Mouse (Mus musculus) C2C12 (cell line): Measurements from ENCODE around the gene Gpr156. TPM values are rescaled to one million over a fixed set of nuclear protein-coding genes. Genes with fewer than 3 reads are reported as not detected.

Experiments used
- H3K27me3 ChIP-seq: one replicate; pipeline ENCODE4 v1.6.1; 2011; ENCODE audit not compliant: control insufficient read depth, insufficient read depth, insufficient read length
- H3K36me3 ChIP-seq: one replicate; pipeline ENCODE4 v1.6.1; 2011; ENCODE audit not compliant: control insufficient read depth, insufficient read depth
- H3K4me3 ChIP-seq: one replicate; pipeline ENCODE4 v1.5.1; 2011; ENCODE audit warnings: mild to moderate bottlenecking, control low read depth; ENCODE audit not compliant: poor library complexity, insufficient read depth, severe bottlenecking
- H3K79me2 ChIP-seq: one replicate; pipeline ENCODE4 v1.6.1; 2011; ENCODE audit not compliant: control insufficient read depth, insufficient read depth
- H3K79me3 ChIP-seq: one replicate; pipeline ENCODE4 v1.6.1; 2011; ENCODE audit warnings: low read depth, control low read depth
- H3ac ChIP-seq: one replicate; pipeline ENCODE3; 2011; ENCODE audit warnings: low read depth; ENCODE audit not compliant: control insufficient read depth, insufficient read length
- CEBPB ChIP-seq: IDR thresholded peaks from one replicate; pipeline ENCODE4 v1.6.1; 2011; ENCODE audit warnings: low read depth, mild to moderate bottlenecking, control low read depth, moderate library complexity
- CTCF ChIP-seq: IDR thresholded peaks from one replicate; pipeline ENCODE4 v1.5.1; 2011; ENCODE audit not compliant: control insufficient read depth, insufficient read depth, insufficient read length
- FOSL1 ChIP-seq: IDR thresholded peaks from one replicate; pipeline ENCODE4 v1.8.0; 2011; ENCODE audit warnings: mild to moderate bottlenecking, low read length; ENCODE audit not compliant: poor library complexity, insufficient read depth, severe bottlenecking
- MAX ChIP-seq: IDR thresholded peaks from one replicate; pipeline ENCODE4 v1.6.1; 2011; ENCODE audit warnings: mild to moderate bottlenecking, control low read depth
- MYOD1 ChIP-seq: IDR thresholded peaks from one replicate; pipeline ENCODE4 v1.6.1; 2011; ENCODE audit warnings: low read depth; ENCODE audit not compliant: control insufficient read depth, insufficient read length
- MYOG ChIP-seq: IDR thresholded peaks from one replicate; pipeline ENCODE4 v1.6.1; 2011; ENCODE audit not compliant: control insufficient read depth, insufficient read length; ENCODE audit errors: extremely low read depth
- USF1 ChIP-seq: IDR thresholded peaks from one replicate; pipeline ENCODE4 v1.6.1; 2011; ENCODE audit warnings: low read depth, mild to moderate bottlenecking, control low read depth, moderate library complexity
- polyA plus RNA-seq: library from polyadenylated mRNA; unstranded; fragments of >200 nt; fragmentation: generic; extraction: Trizol; gene quantifications from one replicate; pipeline ENCODE4 v1.2.1, GENCODE M21; 2012; ENCODE audit warnings: missing spikeins

Gene Gpr156
- polyA plus RNA-seq, 1 experiment: 0.02 TPM

DNA sequence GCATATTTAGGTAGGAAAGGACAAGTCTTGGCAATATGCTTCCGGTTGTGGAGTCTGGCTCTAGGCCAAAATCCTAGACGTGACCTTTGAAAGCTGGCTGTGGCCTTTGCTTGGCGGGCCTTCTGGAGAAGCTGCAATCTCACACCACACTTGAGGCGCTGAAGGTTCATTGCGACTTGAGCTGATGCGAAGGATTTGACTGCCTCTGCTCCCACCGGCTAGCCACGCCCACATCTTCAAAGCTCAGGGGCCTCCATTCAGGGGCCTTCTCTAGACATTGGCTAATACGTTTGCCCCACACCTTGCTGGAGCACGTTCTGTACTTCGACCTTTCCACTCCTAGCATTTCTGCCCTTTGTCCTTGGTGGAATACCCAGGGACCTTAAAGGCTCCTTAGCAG is 15.0 kb upstream of the Gpr156 start:
- Histone ChIP-seq H3ac (no peak overlapping the region), H3K36me3 (no peaks in the 10 kb centered on the region), H3K79me3 (no peaks in the 10 kb centered on the region), H3K4me3 (no peak overlapping the region), H3K79me2 (no peaks in the 10 kb centered on the region), H3K27me3 (no peaks in the 10 kb centered on the region)
- TF ChIP-seq MYOG (no peak), CTCF (no peak), MYOD1 (no peak), CEBPB (no peak), MAX (no peak), FOSL1 (no peak), USF1 (no peak)

DNA sequence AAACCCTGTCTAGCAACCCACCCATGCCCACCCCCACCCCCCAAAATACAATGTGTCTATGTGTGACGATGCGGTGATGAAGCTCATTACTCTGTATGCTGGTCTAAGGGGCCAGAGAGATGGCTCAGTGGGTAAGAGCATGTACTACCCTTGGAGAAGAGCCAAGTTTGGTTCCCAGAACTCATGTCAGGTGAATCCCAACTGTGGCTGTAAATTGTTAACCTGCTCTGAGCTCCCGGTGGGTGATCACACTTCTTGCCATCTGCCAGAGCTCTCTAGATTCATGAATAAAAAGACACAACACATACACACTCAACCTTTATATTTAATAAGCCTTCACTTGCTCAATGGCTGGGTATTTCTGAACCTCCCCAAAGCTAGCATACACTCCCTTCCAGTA is 9.8 kb upstream of the Gpr156 start:
- H3ac ChIP-seq: no peak overlapping the region
- no peaks in the 10 kb centered on the region for H3K79me2 ChIP-seq
- TF ChIP-seq CTCF (no peak), MAX (no peak), CEBPB (no peak), FOSL1 (no peak), MYOD1 (no peak), USF1 (no peak), MYOG (no peak)
- no peaks in the 10 kb centered on the region for H3K27me3 ChIP-seq
- no peak overlapping the region for H3K4me3 ChIP-seq
- no peaks in the 10 kb centered on the region for H3K79me3 ChIP-seq
- H3K36me3 ChIP-seq: no peaks in the 10 kb centered on the region

DNA sequence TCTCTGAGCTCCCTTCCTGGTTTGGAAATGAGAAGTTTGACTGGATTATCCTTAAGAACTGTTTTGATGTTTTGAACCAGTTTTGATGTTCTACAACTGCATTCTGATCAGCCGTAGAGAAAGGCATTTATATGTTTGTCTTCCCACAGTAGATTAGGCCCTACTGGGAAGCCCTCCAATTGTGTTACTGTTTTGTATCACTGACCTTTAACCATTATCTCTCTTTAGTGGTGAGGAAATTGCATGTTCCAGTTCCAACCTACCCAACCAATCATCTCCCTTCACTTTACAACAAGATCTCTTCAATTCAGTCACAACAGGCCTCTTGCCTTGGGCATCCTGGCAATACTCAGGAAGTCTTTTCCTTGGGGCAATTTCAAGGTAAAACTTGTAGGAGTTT is 5.2 kb upstream of the Gpr156 start:
- H3K79me3 ChIP-seq: no peaks in the 10 kb centered on the region
- no peaks in the 10 kb centered on the region for H3K79me2 ChIP-seq
- no peak overlapping the region for H3ac ChIP-seq
- no peaks in the 10 kb centered on the region for H3K36me3 ChIP-seq
- H3K27me3 ChIP-seq: no peaks in the 10 kb centered on the region
- no peak for TF ChIP-seq FOSL1
- H3K4me3 ChIP-seq: no peak overlapping the region

DNA sequence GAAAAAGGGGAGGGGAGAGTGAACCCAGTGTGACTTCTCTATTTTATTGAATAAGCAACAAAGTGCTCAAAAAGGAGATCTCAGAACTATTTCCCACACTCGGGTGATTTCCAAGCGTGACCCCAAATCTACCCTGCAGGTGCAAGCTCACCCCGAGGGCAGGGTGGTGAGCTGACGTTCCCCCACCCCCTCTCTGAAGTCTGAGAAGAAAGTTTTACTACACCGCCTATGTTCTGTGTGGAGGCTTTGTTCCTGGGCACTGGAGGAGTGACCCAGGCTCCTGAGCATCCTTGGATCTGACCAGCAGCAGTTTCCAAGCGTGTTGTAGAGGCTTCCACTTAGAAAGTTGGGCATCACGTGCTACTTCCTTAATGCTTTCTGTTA is 514 bp downstream of the Gpr156 start:
- H3K4me3 ChIP-seq: no peak overlapping the region
- TF ChIP-seq CTCF: no peak
- TF ChIP-seq MAX: no peak
- no peak for TF ChIP-seq CEBPB
- no peak for TF ChIP-seq USF1
- no peak for TF ChIP-seq MYOG
- TF ChIP-seq MYOD1: no peak
- TF ChIP-seq FOSL1: no peak
- no peaks in the 10 kb centered on the region for H3K36me3 ChIP-seq
- H3K27me3 ChIP-seq: no peaks in the 10 kb centered on the region
- H3K79me3 ChIP-seq: no peaks in the 10 kb centered on the region
- no peaks in the 10 kb centered on the region for H3K79me2 ChIP-seq
- H3ac ChIP-seq: no peak overlapping the region

DNA sequence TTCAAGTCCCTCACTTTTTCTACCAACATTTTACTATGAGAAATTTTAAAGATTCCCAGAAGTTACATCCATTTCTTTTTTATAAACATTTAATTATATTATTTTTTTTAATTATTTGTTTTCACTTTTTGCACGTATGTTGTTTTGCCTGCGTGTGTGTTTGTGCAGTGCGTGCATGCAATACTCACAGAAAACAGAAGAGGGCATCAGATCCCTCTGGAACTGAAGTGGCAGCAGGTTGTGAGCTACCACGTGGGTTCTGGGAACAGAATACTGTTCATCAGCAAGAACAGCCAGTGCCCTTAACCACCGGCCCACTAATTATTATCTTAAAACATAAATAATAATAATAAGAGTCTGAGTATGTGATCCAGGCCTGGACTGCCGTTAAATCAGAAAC is 2.7 kb downstream of the Gpr156 start:
- peaks cover 3% of the 10 kb centered on the region for H3K27me3 ChIP-seq
- H3K36me3 ChIP-seq: no peaks in the 10 kb centered on the region
- TF ChIP-seq FOSL1 (no peak), USF1 (no peak), CEBPB (no peak), MYOG (no peak), CTCF (no peak), MYOD1 (no peak), MAX (no peak)
- no peaks in the 10 kb centered on the region for H3K79me3 ChIP-seq
- no peaks in the 10 kb centered on the region for H3K79me2 ChIP-seq
- no peak overlapping the region for H3K4me3 ChIP-seq
- H3ac ChIP-seq: no peak overlapping the region

DNA sequence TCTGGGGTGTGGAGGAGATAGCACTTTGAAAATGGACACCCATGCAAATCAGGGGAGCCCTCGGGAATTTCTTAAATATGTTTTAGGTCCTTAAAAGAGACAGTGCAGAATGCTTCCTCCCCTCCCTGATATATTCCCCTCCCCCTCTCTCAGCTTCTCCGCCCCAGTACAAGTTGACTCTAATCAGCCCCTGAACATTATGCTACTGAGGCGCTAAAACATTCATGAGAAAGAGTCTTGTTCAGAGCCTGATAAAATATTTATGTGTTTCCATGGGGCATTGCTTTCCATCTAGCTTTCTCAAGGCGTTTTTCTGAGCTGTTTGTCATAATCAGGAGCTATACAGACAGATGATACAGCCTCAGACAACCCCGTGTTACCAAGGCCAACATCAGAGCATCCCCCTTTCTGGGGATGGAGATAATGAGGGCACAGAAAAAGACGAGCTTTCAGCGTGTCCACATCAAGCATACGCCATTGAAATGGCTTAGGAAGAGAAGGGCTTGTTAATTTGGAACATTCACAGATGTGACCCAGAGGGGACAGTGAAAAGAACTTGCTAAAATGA is 4.6 kb downstream of the Gpr156 start:
- Histone ChIP-seq H3K36me3 (no peaks in the 10 kb centered on the region), H3ac (no peak overlapping the region), H3K4me3 (no peak overlapping the region), H3K27me3 (peaks cover 3% of the 10 kb centered on the region), H3K79me3 (no peaks in the 10 kb centered on the region), H3K79me2 (no peaks in the 10 kb centered on the region)
- TF ChIP-seq MYOG: no peak
- TF ChIP-seq CTCF: no peak
- TF ChIP-seq USF1: no peak
- no peak for TF ChIP-seq MAX
- TF ChIP-seq FOSL1: no peak
- TF ChIP-seq MYOD1: no peak
- TF ChIP-seq CEBPB: no peak
